Mouse (Mus musculus) gastrocnemius, postnatal 25 days (tissue): ENCODE data around the gene Mta1. TPM values are rescaled to one million over a fixed set of nuclear protein-coding genes. Genes with fewer than 3 reads are reported as not detected.

Experiments
- DNase-seq: peaks from one replicate; pipeline ENCODE4 v3.0.0; 2022
- total RNA-seq, 2 experiments: library from RNA; stranded (reverse); gene quantifications; 1 replicate in 1 of 2; 2 replicates in 1 of 2; pipeline ENCODE4 v1.2.3; 2021

Mta1 gene
- total RNA-seq, 2 experiments from 2014 or later, result 29.3 to 34.4 TPM

- DNase-seq, result no peak
Observed at GRCm38 (mm10) chr12:113133861-113134403, 35.9 kb downstream of the Mta1 start.

- DNase-seq, result no peak
Observed at GRCm38 (mm10) chr12:113134502-113134901, 36.4 kb downstream of the Mta1 start.

GRCm38 (mm10) chr12:113135401-113135800 lies 37.3 kb downstream of the Mta1 start:
- DNase-seq, result no peak

GRCm38 (mm10) chr12:113136492-113137020 lies 38.5 kb downstream of the Mta1 start:
- DNase-seq, result no peak

GRCm38 (mm10) chr12:113137260-113138213 lies 39.5 kb downstream of the Mta1 start:
- no peak for DNase-seq

- DNase-seq, result no peak
Observed at GRCm38 (mm10) chr12:113138291-113138690, 40.2 kb downstream of the Mta1 start.

GRCm38 (mm10) chr12:113138901-113139864 lies 41.1 kb downstream of the Mta1 start:
- DNase-seq, result no peak

GRCm38 (mm10) chr12:113139908-113140615 lies 42.0 kb downstream of the Mta1 start, which contains the start of gene Crip2:
Gene Crip2, plus strand, starts transcription at chr12:113140236.
- peak; percentile 90 for DNase-seq

- DNase-seq, result peak; percentile 52
Observed at GRCm38 (mm10) chr12:113140616-113141411, 42.7 kb downstream of the Mta1 start.

- peak; percentile 69 for DNase-seq
Observed at GRCm38 (mm10) chr12:113141531-113141973, 43.5 kb downstream of the Mta1 start.

- peak; percentile 90 for DNase-seq
Observed at GRCm38 (mm10) chr12:113142021-113142975, 44.2 kb downstream of the Mta1 start.

GRCm38 (mm10) chr12:113143164-113143563 lies 45.1 kb downstream of the Mta1 start:
- DNase-seq, result peak; percentile 51

GRCm38 (mm10) chr12:113144001-113144756 lies 46.1 kb downstream of the Mta1 start:
- DNase-seq, result no peak

GRCm38 (mm10) chr12:113144886-113145285 lies 46.8 kb downstream of the Mta1 start:
- DNase-seq, result no peak

- DNase-seq, result no peak
Observed at GRCm38 (mm10) chr12:113145591-113145990, 47.5 kb downstream of the Mta1 start.

- DNase-seq, result peak; percentile 77
Observed at GRCm38 (mm10) chr12:113146112-113147057, 48.3 kb downstream of the Mta1 start, which contains the start of gene Crip1. Gene Crip1, plus strand, starts transcription at chr12:113146316.

GRCm38 (mm10) chr12:113147481-113147880 lies 49.4 kb downstream of the Mta1 start:
- peak; percentile 85 for DNase-seq
